Mouse (Mus musculus) MEL (cell line): Measurements from ENCODE around the gene Chd3.

Experiments
- CTCF ChIP-seq, 3 experiments: IDR thresholded peaks in 2 of 3; conservative IDR thresholded peaks in 1 of 3; 2 replicates each; pipeline ENCODE4 v1.5.1; 2011 to 2012; ENCODE audit warnings: low read length in 3 of 3, low read depth in 2 of 3, mild to moderate bottlenecking in 2 of 3, improper control_type of control experiment in 1 of 3, inconsistent platforms in 1 of 3, mixed read lengths in 1 of 3, moderate library complexity in 1 of 3; ENCODE audit not compliant: control insufficient read depth in 1 of 3, insufficient read depth in 1 of 3, poor library complexity in 1 of 3, severe bottlenecking in 1 of 3
- ETS1 ChIP-seq: IDR thresholded peaks from 2 replicates; pipeline ENCODE4 v1.6.1; 2012; ENCODE audit warnings: low read depth, mild to moderate bottlenecking, inconsistent platforms, low read length, improper control_type of control experiment, moderate library complexity
- GABPA ChIP-seq: IDR thresholded peaks from 2 replicates; pipeline ENCODE4 v1.6.1; 2012; ENCODE audit warnings: low read depth, mild to moderate bottlenecking, inconsistent platforms, low read length, improper control_type of control experiment, moderate library complexity
- GATA1 ChIP-seq: IDR thresholded peaks from 2 replicates; pipeline ENCODE4 v1.6.1; 2011; ENCODE audit warnings: low read depth, low read length, improper control_type of control experiment
- KAT2A ChIP-seq: conservative IDR thresholded peaks from 2 replicates; pipeline ENCODE4 v1.6.1; 2012; ENCODE audit warnings: low read depth, low read length, improper control_type of control experiment, inconsistent platforms
- MAX ChIP-seq: IDR thresholded peaks from 2 replicates; pipeline ENCODE4 v1.6.1; 2011; ENCODE audit warnings: low read length, improper control_type of control experiment
- POLR2A ChIP-seq, 2 experiments: IDR thresholded peaks; 2 replicates each; pipeline ENCODE4 v1.6.1; 2011 to 2012; ENCODE audit warnings: low read length in 2 of 2, mild to moderate bottlenecking in 2 of 2, control low read depth in 1 of 2, improper control_type of control experiment in 1 of 2, low read depth in 1 of 2, moderate library complexity in 1 of 2; ENCODE audit not compliant: control insufficient read depth in 1 of 2, insufficient read depth in 1 of 2, poor library complexity in 1 of 2
- TCF12 ChIP-seq: IDR thresholded peaks from 2 replicates; pipeline ENCODE4 v1.6.1; 2014; ENCODE audit warnings: low read depth, mild to moderate bottlenecking, inconsistent platforms, low read length, improper control_type of control experiment, moderate library complexity
- ZMIZ1 ChIP-seq: IDR thresholded peaks from 2 replicates; pipeline ENCODE4 v1.6.1; 2012; ENCODE audit warnings: low read depth, mild to moderate bottlenecking, inconsistent platforms, low read length, improper control_type of control experiment, moderate library complexity
- ZNF384 ChIP-seq: IDR thresholded peaks from 2 replicates; pipeline ENCODE4 v1.6.1; 2012; ENCODE audit warnings: low read depth, mild to moderate bottlenecking, inconsistent platforms, low read length, improper control_type of control experiment

- TF ChIP-seq ZNF384 (no peak), TCF12 (no peak), CTCF (IDR thresholded peaks at IDR 0.05 in 2 of 3, conservative IDR thresholded peaks at IDR 0.05 in 1 of 3; ENCODE audit: control insufficient read depth in 1 of 3, insufficient read depth in 1 of 3, low read depth in 2 of 3, low read length in 3 of 3, poor library complexity in 1 of 3, severe bottlenecking in 1 of 3) (0 out of 6 replicates have a peak, but pooled peaks of 1 of the 3 experiments have one; percentile 2), ETS1 (peak; percentile 96), MAX (peak; percentile 92), KAT2A (no peak), GATA1 (no peak), POLR2A (IDR thresholded peaks at IDR 0.05; ENCODE audit: control insufficient read depth in 1 of 2, insufficient read depth in 1 of 2, low read depth in 1 of 2, low read length in 2 of 2, poor library complexity in 1 of 2) (peak in 1 of 2 experiments; percentile 30; a peak in 2 of 4 replicates), GABPA (no peak), ZMIZ1 (no peak)
Measured at GRCm38 (mm10) chr11:69409378-69410044, 40.3 kb upstream of the Chd3 start.
